Mouse (Mus musculus) intestine, postnatal 0 days (tissue): ENCODE data around the gene Cdc5l. TPM values are rescaled to one million over a fixed set of nuclear protein-coding genes. Genes with fewer than 3 reads are reported as not detected.

Experiments
- ATAC-seq: fragments of 200-750 bp; cut with Nextera tagmentation; 2 replicates; pipeline ENCODE4 v1.8.0; 2017; ENCODE audit warnings: mild to moderate bottlenecking, moderate TSS enrichment, moderate library complexity
- H3K27ac ChIP-seq: fragments of 300-500 bp; sonication (generic); 2 replicates; pipeline ENCODE4 v1.5.1; 2014; ENCODE audit warnings: mild to moderate bottlenecking, low read depth, low read length, moderate library complexity
- H3K27me3 ChIP-seq: fragments of 300-500 bp; sonication (generic); replicated peaks from 2 replicates; pipeline ENCODE4 v1.6.1; 2014; ENCODE audit warnings: low read length, mixed read lengths; ENCODE audit not compliant: control insufficient read depth, insufficient read depth
- H3K36me3 ChIP-seq: fragments of 300-500 bp; sonication (generic); 2 replicates; pipeline ENCODE4 v1.6.1; 2014; ENCODE audit warnings: mild to moderate bottlenecking, moderate library complexity; ENCODE audit not compliant: control insufficient read depth, insufficient read depth
- H3K4me1 ChIP-seq: fragments of 300-500 bp; sonication (generic); replicated peaks from 2 replicates; pipeline ENCODE4 v1.6.1; 2014; ENCODE audit warnings: antibody characterized with exemption, low read length, mixed read lengths; ENCODE audit not compliant: control insufficient read depth, insufficient read depth
- H3K4me2 ChIP-seq: fragments of 300-500 bp; sonication (generic); replicated peaks from 2 replicates; pipeline ENCODE4 v1.6.1; 2014; ENCODE audit warnings: low read depth, mild to moderate bottlenecking, moderate library complexity
- H3K4me3 ChIP-seq: fragments of 300-500 bp; sonication (generic); 2 replicates; pipeline ENCODE4 v1.5.1; 2014; ENCODE audit warnings: low read depth, low read length
- H3K9ac ChIP-seq: fragments of 300-500 bp; sonication (generic); 2 replicates; pipeline ENCODE4 v1.6.1; 2014; ENCODE audit warnings: mild to moderate bottlenecking, low read depth, low read length
- H3K9me3 ChIP-seq: fragments of 300-500 bp; sonication (generic); 2 replicates; pipeline ENCODE4 v1.6.1; 2016; ENCODE audit warnings: mixed run types; ENCODE audit not compliant: control insufficient read depth
- CTCF ChIP-seq: sonication (generic); IDR thresholded peaks from 2 replicates; pipeline ENCODE4 v1.5.1; 2016; ENCODE audit warnings: low read depth, mild to moderate bottlenecking, control low read depth, antibody characterized with exemption, moderate library complexity
- WGBS: fragments of 180-500 bp; shearing (Covaris S2); extraction: QIAGEN DNeasy Blood & Tissue Kit; methylation state at CpG from one replicate; pipeline ENCODE4 v1.1.7; 2014; 5-methylcytosine and 5-hydroxymethylcytosine counted together
- polyA plus RNA-seq: library from polyadenylated mRNA; unstranded; fragments of >200 nt; fragmentation: Nextera tagmentation; extraction: Ambion mirVana; gene quantifications from 2 replicates; pipeline ENCODE4 v1.2.1, GENCODE M21; 2015

Cdc5l gene
- polyA plus RNA-seq, 1 experiment from 2014 or later: 31.3 TPM

DNA sequence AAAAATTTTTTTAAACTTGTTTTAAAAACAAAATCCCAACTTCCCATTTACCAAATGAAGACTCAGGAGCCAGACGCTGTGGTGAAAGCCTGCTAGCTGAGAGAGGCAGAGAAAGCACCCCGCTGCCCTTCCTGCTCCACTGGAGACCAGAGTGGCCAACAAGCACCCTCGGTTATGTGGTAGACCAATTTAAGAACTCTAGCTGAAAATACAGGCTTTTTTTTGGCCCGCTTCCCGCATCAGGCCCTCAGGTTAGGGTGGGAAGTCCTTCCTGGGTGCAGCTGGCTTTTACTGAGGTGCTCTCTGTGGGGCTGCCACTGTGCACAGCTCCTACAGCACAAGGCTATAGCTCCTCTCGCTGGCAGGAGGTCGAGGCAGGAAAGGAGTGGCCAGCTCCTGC, 46.6 kb downstream of the Cdc5l start:
- TF ChIP-seq CTCF: no peak
- Histone ChIP-seq H3K36me3 (peaks cover 43% of the 10 kb centered on the region), H3K4me1 (no peaks in the 10 kb centered on the region), H3K27ac (no peak overlapping the region), H3K9me3 (no peaks in the 10 kb centered on the region), H3K27me3 (no peaks in the 10 kb centered on the region), H3K9ac (no peak overlapping the region), H3K4me2 (no peak overlapping the region), H3K4me3 (no peak overlapping the region)
- WGBS: 90% methylated on average over 7 of the region's 7 CpGs
- no peak for ATAC-seq

DNA sequence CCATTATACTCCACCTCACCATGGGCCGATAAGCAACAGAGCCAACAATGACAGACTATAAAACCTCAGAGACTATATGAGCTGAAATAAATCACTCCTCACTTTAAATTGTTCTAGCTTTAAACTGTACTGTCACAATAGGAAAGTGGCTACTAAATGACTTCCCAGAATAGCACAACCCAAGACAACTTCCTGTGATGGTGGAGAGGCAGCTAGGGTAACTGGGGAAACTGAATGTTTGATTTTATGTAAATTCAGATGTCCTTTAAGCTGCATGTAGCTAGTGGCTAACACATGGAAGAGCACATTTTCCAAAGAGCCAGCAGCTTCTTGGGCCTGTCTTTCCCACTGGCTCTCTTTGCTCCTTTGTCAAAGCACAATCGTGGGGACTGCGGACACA, 50.2 kb downstream of the Cdc5l start:
- Histone ChIP-seq H3K4me1 (no peaks in the 10 kb centered on the region), H3K36me3 (peaks cover 13% of the 10 kb centered on the region), H3K9ac (no peak overlapping the region), H3K27me3 (no peaks in the 10 kb centered on the region), H3K4me3 (no peak overlapping the region), H3K9me3 (no peaks in the 10 kb centered on the region), H3K27ac (no peak overlapping the region), H3K4me2 (no peak overlapping the region)
- TF ChIP-seq CTCF: no peak
- ATAC-seq: no peak
- 76% methylated on average over 3 of the region's 3 CpGs for whole genome bisulfite sequencing

DNA sequence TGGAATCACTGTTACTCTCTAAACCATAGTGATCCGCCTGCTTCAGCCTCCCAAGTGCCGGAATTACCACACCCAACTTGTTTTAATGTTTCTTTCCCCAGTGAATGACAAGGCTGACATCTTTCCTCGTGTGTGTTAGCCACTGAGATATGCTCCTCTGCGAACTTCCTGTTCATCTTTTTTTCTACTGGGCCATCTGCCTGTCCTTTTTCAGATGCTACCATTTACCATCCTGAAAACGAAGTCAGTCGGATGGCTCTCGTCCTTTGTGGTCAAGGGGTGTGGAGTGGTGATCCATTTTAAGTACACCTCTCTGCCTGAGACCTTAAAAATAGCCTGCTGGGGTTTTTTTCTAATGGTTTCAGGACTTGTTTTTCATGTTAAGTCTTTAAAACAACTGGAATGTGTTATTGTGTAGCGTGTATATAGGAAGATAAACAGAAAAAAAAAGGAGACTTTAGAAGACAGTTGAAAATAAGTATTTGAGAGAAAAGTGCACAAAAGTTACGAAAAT, 54.2 kb downstream of the Cdc5l start:
- no peak for TF ChIP-seq CTCF
- Histone ChIP-seq H3K4me2 (no peak overlapping the region), H3K36me3 (no peaks in the 10 kb centered on the region), H3K9ac (no peak overlapping the region), H3K9me3 (no peaks in the 10 kb centered on the region), H3K27ac (no peak overlapping the region), H3K27me3 (no peaks in the 10 kb centered on the region), H3K4me3 (no peak overlapping the region), H3K4me1 (no peaks in the 10 kb centered on the region)
- ATAC-seq: no peak
- WGBS: 84% methylated on average over 9 of the region's 9 CpGs

DNA sequence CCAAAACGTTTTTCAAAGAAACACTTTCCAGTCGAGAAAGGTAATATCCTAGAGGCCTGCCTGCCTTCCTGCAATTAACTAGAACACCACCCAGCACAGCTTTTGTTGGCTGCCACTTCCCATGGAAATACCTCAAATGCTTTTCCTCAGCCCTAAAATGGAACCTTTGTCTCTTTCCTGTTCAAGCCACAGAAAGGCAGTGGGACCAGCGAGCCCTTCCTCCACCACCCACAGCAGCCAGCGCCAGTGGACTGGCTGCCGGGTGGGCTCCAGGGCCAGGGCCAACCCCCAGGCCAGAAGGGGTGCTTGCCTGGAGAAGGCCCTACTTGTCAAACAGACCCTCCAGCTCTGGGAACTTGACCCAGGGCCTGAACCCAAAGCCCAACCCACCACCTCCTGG, 56.2 kb downstream of the Cdc5l start:
- H3K27ac ChIP-seq: no peak overlapping the region
- no peak overlapping the region for H3K4me2 ChIP-seq
- H3K4me3 ChIP-seq: no peak overlapping the region
- no peak for TF ChIP-seq CTCF
- no peak overlapping the region for H3K9ac ChIP-seq
- WGBS: 50% methylated on average over 5 of the region's 5 CpGs
- H3K9me3 ChIP-seq: no peaks in the 10 kb centered on the region
- H3K36me3 ChIP-seq: no peaks in the 10 kb centered on the region
- ATAC-seq: no peak
- no peaks in the 10 kb centered on the region for H3K4me1 ChIP-seq
- H3K27me3 ChIP-seq: no peaks in the 10 kb centered on the region

DNA sequence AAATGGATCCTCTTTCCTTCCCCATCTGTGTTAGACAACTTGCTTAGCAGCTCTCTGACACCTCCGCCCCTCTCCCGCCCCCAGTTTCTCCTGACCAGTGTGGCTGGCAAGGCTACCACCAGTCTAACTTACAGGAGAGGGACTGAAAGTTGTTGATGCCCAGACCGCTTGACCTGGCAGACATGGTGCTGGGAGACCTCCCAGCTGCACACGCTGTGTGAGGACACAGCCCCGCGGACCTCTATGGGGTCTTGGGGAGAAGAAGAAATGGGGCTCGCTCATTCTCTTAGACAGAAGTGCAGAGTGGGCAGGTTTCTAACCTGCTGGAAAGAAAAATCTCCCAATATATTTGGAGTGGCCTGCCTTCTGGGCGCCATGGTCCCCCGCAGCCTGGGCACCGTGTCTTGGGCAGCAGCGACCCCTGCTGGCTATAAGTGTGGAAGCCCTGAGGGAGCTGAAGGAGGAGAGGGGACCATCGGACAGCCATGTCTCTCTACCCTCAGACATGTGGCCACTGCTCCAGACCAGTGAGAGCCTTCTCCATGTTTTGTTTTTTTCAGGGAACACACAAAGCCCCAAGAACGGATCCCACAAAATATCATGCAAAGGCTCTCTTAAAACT, 59.4 kb downstream of the Cdc5l start:
- Histone ChIP-seq H3K36me3 (no peaks in the 10 kb centered on the region), H3K4me1 (no peaks in the 10 kb centered on the region), H3K9ac (no peak overlapping the region), H3K27ac (no peak overlapping the region), H3K27me3 (no peaks in the 10 kb centered on the region), H3K4me3 (no peak overlapping the region), H3K9me3 (no peaks in the 10 kb centered on the region), H3K4me2 (0 out of 2 replicates have a peak overlapping the region, but pooled peaks have one; percentile 21)
- TF ChIP-seq CTCF: peak; percentile 95
- no peak for ATAC-seq
- WGBS: 30% methylated on average over 13 of the region's 13 CpGs

DNA sequence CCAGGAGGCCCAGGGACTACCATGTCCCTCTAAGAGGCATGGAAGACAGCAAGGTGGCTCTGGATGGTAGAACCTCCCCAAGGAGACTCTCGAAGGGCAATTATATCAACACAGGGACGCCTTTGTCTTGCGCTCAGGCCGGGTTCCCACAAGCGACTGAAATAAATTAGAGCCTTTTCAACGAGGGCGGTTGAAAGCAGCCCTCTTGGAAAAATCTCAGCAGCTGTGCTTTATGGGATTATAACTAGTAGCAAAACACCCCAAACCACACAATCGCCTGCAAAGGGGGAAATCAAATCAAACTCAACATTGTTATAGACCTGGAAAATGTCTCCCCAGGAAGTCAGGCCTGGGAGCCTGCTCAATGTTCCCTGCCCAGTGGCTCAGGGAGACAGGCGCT, 62.5 kb downstream of the Cdc5l start:
- Histone ChIP-seq H3K4me1 (no peaks in the 10 kb centered on the region), H3K9ac (no peak overlapping the region), H3K9me3 (no peaks in the 10 kb centered on the region), H3K27ac (no peak overlapping the region), H3K4me2 (no peak overlapping the region), H3K36me3 (no peaks in the 10 kb centered on the region), H3K27me3 (no peaks in the 10 kb centered on the region), H3K4me3 (no peak overlapping the region)
- TF ChIP-seq CTCF: no peak
- WGBS: 66% methylated on average over 9 of the region's 9 CpGs
- ATAC-seq: no peak
